Mouse (Mus musculus): ENCODE measurements at regions not wholly inside any gene's neighbourhood (a gene's known extent, or its start where the extent isn't known, plus 50 kb on each side); places are given as distances from the start of the nearest gene placed in this dataset.

- TF ChIP-seq GATA1 (IDR thresholded peaks at IDR 0.05; ENCODE audit: low read length) (no peak), TAL1 (IDR thresholded peaks at IDR 0.05; ENCODE audit: low read length) (no peak)
Observed at GRCm38 (mm10) chr9:115646226-115646625, 263.0 kb upstream of the Gadl1 start.
